Mouse (Mus musculus): ENCODE data around the gene Pla2g2c.

Gene Pla2g2c

DNA sequence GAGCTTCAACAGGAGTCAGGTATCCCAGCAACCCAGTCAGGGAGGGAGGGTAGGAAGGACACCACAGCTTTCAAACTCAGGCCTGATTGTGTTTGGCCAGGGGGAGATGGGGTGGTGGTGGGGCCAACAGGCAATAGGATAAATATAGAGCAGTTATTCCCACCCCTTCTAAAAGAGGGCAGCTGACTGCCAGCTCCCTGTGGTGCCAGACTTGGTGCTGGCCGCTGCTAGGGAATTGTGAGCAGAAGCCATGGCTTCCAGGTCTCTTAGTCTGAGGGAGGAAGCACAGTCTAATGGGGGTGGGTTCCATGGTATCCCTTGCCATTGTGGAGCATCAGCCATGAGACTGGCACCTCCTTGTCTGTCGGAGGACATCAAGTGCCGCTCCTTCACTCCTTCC is 29.0 kb downstream of the Pla2g2c start:
- DNase-seq: no peak

DNA sequence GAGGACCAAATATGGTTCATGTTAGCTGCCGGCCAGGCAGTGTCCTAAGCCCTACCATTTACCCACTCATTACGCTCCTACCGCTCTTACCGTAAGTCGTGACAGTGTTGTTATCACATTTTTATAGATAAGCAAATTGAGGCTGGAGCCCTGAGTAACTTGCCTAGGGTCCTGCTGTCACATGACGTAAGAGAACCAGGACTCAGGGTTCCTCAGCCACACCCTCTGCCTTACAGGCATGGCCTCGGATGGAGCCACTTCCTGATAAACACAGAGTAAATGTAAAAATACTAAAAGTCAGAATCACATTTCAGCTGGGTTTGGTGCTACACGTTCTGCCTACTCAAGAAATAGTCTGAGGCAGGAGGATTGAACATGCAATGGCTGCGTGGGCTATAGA is 29.8 kb downstream of the Pla2g2c start:
- DNase-seq: no peak

DNA sequence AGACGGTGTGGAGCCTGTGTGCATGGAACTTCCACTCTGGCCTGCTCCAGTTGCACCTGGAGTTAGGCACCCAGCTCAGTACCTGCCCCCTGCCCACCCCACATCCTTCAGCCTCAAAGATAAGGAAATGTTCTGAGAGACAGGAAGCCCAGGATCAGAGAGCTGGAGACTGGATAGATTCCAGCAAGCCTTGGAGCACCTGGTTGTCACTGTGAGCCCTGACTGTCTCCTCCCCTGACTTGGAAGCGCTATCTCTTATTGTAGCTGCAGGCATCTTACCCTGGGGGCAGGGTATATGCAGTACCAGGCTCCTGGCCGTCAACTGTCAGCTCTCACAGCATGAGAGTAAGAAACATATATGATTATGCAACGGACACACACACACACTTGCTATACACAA is 30.8 kb downstream of the Pla2g2c start:
- no peak for DNase-seq

DNA sequence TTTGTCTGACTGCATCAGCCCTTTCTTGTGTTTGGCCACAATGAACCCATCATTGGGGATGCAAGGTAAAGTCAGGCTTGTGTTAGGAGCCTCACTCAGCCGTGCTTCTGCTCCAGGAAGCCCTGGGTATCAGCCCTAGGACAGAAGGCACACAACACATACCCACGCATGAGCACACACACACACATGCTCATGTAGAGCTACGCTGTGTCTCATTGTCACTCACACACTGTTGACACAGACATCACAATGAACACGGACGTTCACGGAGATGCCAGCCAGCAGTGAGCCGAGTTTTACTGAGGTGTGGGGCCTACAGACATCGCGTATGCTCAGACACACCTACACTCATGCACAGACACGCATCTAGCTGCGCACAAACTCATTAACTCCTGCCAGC is 31.4 kb downstream of the Pla2g2c start:
- DNase-seq: no peak

DNA sequence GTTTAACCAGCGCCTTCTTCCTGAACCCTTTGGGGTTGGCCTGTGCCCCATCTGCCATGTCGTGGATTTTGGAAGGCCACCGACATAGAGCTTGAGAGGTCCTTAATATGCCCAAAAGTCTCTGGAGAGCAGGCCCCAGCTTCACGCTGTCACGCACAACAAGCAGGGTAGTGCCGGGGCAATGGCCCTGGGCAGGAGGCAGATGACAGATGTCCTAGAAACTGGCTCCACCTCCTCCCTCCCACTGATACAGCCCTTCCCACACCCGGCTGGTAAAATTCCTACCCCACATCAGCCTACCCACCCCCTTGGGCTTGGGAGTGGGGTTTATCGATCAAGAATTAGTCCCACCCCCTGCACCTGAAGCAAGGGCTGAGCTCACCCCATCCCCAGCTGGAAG is 32.8 kb downstream of the Pla2g2c start, which contains the start of gene Pla2g2f:
TSS of gene Pla2g2f (minus strand) at position 211 of the 400 bp plus-strand sequence.
- no peak for DNase-seq

DNA sequence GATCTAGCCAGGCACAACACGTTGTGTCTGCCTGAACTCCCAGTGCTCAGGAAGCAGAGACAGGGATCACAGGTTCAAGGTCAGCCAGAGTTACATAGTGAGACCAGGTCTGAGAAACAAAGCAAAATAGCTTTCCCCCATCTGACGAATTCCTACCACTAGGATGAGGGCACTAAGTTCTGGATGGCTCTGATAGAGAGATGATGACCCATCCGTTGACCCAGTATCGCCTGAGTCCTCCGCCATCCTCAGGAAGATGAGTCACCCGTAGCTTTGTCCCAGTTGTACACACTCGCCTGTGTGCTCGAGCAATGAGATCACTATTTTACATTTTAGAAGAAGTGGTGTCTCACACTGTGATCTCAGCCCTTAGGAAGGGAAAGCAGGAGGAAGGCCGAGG is 37.7 kb downstream of the Pla2g2c start:
- DNase-seq: no peak

DNA sequence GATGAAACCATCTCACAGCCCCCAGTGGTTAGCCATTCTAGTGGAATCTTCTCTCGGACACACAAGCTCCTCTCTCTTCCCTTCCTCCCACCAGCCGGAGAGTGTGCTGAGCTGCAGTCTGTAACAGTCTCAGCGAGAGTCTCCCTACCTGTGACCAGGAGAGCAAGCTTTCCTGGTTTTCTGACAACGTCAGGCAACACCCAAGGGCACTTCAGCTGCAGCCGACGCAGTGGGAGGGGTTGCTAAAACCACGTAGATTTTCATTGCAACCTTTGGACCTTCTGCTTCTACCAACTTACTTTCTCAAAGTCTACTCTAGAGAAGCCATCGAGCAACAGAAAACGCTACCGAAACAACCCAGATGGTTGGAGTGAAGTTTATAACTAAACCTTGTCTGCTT is 47.4 kb downstream of the Pla2g2c start:
- no peak for DNase-seq

DNA sequence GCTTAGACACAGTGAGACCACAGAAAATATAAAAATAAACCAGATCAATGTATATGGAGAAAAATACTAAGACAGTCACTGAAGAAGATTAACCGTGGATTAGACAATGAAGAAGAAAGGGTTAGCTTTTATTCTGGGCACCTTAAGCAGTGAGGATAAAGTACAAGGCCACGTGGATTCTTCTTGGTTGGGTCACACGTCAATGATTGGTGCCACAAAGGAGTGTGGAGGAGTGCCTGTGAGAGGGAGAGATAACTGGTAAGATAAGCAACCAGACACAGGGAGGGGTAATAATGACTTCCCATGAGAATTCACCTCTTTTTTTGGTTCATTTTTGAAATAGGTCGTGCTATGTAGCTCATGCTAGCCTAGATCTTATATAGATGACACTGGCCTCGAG is 47.8 kb downstream of the Pla2g2c start:
- DNase-seq: no peak

DNA sequence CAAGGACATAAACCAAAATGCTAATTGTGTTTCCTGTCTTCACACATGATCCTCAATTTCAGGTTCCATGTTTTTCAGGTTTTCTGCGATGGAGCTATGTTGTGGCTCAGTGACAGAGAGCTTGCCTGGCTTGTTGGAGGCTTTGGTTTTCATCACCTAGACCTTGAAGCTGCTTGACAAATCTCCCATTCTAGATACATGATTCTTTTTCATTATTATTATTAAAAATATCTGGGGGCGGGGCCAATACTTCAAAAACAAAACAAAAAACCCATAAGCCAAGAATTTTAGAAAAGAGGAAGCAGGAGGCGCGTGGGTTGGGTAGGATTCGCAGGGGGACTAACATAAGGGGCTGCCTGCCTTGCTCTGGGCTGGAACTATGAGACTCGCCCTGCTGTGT is 50.8 kb downstream of the Pla2g2c start, which contains the start of gene Pla2g2d:
TSS of gene Pla2g2d (plus strand) at position 301 of the 400 bp plus-strand sequence.
- DNase-seq: no peak

DNA sequence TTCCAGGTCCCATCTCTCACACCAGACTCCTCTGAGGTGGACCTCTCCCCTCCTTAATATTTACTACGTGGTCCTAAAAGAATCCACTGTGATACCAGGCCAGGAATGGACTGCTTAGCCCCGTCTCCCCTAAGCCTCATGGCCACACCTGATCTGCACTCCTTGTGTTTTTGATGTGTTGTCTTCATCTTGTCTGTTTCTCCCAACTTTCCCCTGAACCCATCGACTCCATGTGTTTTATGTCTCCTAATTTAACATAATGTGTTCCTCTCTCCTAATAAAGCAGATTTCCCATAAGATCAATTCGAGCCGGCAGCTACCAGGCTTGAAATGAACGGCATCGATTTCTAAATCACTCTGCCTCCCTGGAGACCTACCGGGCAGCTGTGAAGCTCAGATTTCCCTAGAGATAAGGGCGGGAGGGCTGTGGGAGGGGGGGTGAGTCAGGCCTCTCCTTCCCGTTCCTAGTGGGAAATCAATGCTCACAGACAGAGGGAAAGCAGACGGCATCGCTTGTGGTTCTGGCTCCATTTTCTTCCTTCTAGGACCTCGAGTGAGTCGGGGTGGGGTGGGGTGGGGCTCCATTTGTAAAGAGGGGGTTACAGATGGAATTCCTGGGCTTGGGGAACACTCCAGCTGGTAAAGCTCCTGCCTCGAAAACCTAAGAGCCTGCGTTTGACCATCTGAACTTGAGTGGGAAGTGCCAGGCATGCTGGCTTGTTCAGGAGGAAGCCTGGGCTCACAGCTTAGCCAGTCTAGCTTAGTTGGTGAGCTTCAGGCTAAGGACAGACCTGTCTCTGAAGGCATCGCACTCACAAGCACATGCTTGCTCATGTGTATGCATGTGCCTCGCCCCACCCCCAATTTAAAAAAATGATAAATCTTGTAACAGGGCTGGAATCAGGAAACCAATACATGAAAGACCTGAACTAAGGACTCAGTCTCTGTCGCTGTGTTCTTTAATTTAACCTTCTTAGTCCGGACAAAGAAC is 53.1 kb downstream of the Pla2g2c start:
- DNase-seq: no peak

DNA sequence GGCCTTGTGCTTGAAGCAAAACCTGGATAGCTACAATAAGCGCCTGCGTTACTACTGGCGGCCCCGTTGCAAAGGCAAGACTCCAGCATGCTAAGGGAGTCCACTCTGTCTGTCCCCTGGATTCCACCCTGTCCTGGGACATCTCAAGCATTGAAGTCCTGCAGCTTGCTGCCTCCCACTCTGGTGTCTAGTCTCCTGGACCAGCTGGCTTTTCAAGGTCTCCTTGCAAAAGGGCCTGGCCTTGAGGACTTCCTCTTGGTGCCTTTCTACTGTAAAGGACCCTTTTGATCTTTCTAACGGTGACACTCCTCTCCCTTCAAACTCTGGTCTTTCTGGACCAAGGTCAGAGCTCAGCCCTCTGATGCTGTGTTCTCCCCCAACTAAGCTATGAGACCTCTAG is 55.7 kb downstream of the Pla2g2c start:
- no peak for DNase-seq

DNA sequence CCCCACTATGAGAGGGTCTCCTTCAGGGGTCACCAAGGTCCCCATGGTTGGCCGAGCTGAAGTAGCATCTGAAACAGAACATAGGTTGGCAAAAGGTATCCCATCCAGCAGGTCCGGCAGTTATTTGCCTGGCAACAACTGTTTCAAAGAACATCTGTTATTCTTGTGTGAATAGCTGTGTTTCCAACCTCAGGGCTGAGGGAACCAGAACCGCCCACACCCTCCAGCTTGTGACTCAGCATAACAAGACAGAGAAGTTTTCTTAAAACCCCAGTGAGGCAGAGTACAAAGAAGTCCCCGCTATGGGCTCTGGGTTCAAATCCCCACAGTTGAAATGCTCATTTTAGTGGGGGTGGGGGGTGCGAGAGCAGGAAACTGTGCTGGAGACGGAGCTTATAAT is 57.5 kb downstream of the Pla2g2c start:
- DNase-seq: no peak

DNA sequence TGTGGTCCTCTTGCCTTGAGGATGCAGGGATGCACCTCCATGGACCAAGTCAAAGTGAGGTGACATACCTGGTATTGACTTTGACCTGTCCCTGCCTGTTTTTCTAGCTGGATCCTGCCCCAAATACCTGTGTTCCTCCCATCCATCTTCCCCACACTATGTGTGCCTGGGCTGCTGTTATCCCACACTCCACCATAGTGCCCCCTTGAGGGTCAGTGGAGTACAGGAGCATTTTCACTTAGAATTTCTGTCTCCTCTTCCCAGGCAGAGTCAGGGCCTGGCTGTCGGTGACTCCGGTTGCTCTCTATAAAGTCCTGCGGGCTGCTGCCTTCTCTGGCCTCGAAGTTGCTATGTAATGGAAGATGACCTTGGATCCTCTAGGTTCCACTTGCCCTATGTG is 61.1 kb downstream of the Pla2g2c start:
- DNase-seq: no peak

DNA sequence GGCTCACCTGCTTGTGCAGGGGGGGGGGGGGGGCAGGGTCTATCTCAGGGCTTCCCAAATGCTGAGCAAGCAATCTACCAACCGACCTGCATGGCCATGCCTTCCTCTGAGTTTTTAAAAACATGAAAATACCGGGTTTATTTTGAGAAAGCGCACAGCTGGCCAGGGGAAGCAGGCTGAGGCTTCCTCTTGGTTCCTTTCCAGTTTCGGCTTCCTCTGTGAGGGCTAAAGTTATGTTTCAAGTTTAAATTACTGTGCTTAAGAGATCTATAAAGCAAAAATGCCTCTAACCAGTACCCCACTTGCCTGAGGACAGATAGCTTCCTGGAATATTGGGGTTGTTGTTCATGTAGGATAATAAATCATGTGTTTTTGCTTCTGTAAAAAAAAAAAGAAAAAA is 61.5 kb downstream of the Pla2g2c start:
- DNase-seq: no peak

DNA sequence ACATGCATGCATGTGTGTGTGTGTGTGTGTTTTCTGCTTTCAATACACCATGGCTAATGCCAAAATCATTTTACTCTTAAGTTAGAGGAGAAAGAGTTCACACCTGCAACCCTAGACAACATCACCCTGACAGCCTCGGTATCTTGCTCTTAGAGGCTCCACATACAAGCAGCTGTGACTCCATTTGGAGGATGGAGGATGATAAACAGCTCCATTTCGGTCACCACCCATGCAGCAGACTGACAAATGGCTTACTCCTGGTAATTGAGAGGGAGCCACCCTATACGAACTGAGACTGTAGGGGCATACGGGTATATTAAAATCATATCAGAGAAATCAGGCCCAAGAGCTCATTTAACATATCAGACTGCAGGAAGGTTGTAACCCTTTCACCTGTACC is 63.8 kb downstream of the Pla2g2c start:
- DNase-seq: no peak

DNA sequence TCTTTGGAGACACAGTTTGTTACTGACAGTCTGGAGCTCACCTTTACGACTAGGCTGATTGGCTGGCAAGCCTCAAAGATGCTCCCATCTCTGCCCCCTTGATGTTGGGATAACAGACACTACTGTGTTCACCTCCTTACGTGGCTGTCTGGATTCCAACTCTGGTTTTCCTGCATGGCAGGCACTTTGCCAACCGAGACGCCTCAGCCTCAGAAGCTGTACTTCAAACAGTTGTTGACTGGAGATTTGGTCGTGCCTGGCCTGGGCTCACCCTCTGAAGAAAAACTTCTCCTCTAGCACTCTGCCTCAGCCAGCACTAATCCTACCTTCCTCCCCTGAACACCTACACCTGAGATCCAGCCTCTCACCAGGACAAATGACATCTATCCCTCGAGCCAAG is 66.9 kb downstream of the Pla2g2c start:
- no peak for DNase-seq

DNA sequence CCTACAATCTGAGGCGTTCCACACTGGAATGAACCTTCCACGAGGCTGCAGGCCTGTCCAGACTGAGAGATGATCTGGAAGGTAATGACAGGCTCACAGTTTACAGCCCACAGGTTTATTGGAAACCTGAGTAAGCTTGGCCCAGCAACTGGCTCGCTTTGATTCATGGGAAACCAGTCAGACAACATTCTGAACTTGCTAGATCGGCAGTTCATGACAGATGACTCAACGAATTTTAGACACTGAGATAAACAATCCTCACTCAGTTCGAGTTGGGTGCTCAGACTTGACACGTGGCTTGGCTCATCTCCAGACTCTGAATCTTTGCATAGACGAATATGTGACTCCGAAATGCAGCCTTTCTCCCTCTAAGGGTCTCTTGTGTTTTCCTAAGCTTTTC is 68.0 kb downstream of the Pla2g2c start:
- no peak for DNase-seq

DNA sequence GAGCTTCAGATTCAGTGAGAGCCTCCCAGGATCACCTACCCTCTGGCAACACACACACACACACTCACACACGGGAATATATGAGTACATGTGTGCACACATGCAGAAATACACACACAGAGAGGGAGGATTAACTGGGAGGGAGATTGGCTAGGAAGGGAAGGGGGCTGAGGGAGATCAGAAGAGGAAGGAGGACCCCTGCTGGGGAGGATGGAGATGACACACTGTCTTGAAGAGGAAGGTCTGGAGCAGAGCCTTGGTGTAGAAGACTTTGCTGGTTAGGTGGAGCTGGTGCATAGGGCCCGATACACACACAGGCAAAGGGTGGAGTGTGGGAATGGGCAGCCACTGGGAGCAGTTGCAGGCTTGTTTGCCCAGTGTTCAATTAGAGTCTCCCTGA is 68.7 kb downstream of the Pla2g2c start:
- DNase-seq: peak; percentile 34 to 55

DNA sequence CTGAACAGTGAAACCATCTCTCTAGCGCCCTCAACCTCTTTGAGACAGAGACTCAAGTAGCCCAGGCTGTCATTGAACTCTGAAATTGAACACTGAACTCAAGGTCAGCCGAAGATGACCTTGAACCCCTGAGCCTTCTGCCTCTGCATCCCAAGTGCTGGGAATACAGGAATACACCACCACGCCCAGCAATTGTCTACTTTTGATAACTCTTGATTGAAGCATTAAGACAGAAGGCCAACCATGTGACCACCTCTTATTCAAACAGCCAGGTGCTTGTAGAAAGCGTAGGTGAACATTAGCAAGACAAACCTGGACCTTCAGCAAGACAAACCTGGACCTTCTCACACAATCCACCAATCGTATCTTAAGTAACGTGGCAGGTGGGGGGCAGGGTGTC is 69.8 kb downstream of the Pla2g2c start:
- DNase-seq: no peak
